Mouse (Mus musculus) heart, adult 2 months (tissue): Measurements from ENCODE around the gene Hvcn1. TPM values are rescaled to one million over a fixed set of nuclear protein-coding genes. Genes with fewer than 3 reads are reported as not detected.

Source experiments
- DNase-seq, 2 experiments: peaks; one replicate each; pipeline ENCODE4 v3.0.0; 2021
- H3K27ac ChIP-seq: fragments of 200-600 bp; 2 replicates; pipeline ENCODE4 v1.8.1; 2022
- H3K27me3 ChIP-seq: fragments of 200-500 bp; 2 replicates; pipeline ENCODE4 v1.6.1; 2012; ENCODE audit warnings: mild to moderate bottlenecking, low read length, inconsistent platforms, mixed read lengths; ENCODE audit not compliant: control insufficient read depth, insufficient read depth
- H3K36me3 ChIP-seq: fragments of 200-500 bp; 2 replicates; pipeline ENCODE4 v1.6.1; 2012; ENCODE audit warnings: low read length, inconsistent platforms; ENCODE audit not compliant: control insufficient read depth, insufficient read depth
- H3K4me1 ChIP-seq: fragments of 200-500 bp; 2 replicates; pipeline ENCODE4 v1.6.1; 2011; ENCODE audit warnings: low read length; ENCODE audit not compliant: control insufficient read depth, insufficient read depth
- H3K4me3 ChIP-seq: fragments of 200-600 bp; 2 replicates; pipeline ENCODE4 v1.8.1; 2022
- H3K79me2 ChIP-seq: fragments of 200-500 bp; replicated peaks from 2 replicates; pipeline ENCODE4 v1.6.1; 2012; ENCODE audit warnings: mild to moderate bottlenecking, inconsistent platforms, low read length, moderate library complexity, mixed read lengths; ENCODE audit not compliant: control insufficient read depth, insufficient read depth
- H3K9ac ChIP-seq: fragments of 200-500 bp; 2 replicates; pipeline ENCODE4 v1.6.1; 2012; ENCODE audit warnings: low read depth, mild to moderate bottlenecking, control low read depth, inconsistent platforms, low read length, mixed read lengths
- CTCF ChIP-seq: fragments of 200-600 bp; IDR thresholded peaks from 2 replicates; pipeline ENCODE4 v1.8.1; 2022; ENCODE audit warnings: antibody characterized with exemption, mild to moderate bottlenecking, moderate library complexity
- EP300 ChIP-seq: fragments of 200-500 bp; IDR thresholded peaks from 2 replicates; pipeline ENCODE4 v1.6.1; 2011; ENCODE audit warnings: low read depth, low read length, control low read depth; ENCODE audit not compliant: insufficient read depth
- POLR2A ChIP-seq: fragments of 200-500 bp; IDR thresholded peaks from 2 replicates; pipeline ENCODE4 v1.6.1; 2011; ENCODE audit warnings: mild to moderate bottlenecking, low read depth, low read length, control low read depth; ENCODE audit not compliant: insufficient read depth
- WGBS: fragments of 180-500 bp; shearing (Covaris S2); methylation state at CpG from one replicate; pipeline ENCODE4 v1.1.7; 2018; 5-methylcytosine and 5-hydroxymethylcytosine counted together
- intact Hi-C: fragments of 180-260 bp; cut with DNase I; formaldehyde crosslinking; loops from one replicate; pipeline ENCODE4 v1.15.1; 2025
- polyA plus RNA-seq: library from polyadenylated mRNA; depleted of rRNA; stranded (reverse); fragments of >200 nt; gene quantifications from 2 replicates; pipeline ENCODE4 v1.2.3, GENCODE M21; 2012
- total RNA-seq, 2 experiments: library from RNA; stranded (reverse); gene quantifications; 2 replicates each; pipeline ENCODE4 v1.2.3; 2021

Gene Hvcn1
- total and polyA plus RNA-seq, 3 experiments = 0.81 to 2.9 (median 1.5) TPM

GRCm38 (mm10) chr5:122217636-122218035 lies 11.0 kb downstream of the Hvcn1 start:
- intact Hi-C loops = no loop called here
- no peak for TF ChIP-seq POLR2A
- Histone ChIP-seq H3K4me3 (no peak overlapping the region), H3K27me3 (no peaks in the 10 kb centered on the region), H3K79me2 (no peaks in the 10 kb centered on the region), H3K9ac (no peak overlapping the region), H3K4me1 (peaks cover 1% of the 10 kb centered on the region; the same call in 1 of the 2 replicates), H3K27ac (no peak overlapping the region), H3K36me3 (no peaks in the 10 kb centered on the region)
- no peak for DNase-seq
- 84% methylated on average over 6 of the region's 6 CpGs for WGBS

- Histone ChIP-seq H3K27me3 (no peaks in the 10 kb centered on the region), H3K36me3 (no peaks in the 10 kb centered on the region), H3K4me3 (no peak overlapping the region), H3K4me1 (peaks cover 1% of the 10 kb centered on the region; the same call in 1 of the 2 replicates), H3K9ac (no peak overlapping the region), H3K79me2 (no peaks in the 10 kb centered on the region), H3K27ac (no peak overlapping the region)
- TF ChIP-seq CTCF (no peak), POLR2A (no peak), EP300 (no peak)
- WGBS = 82% methylated on average over 12 of the region's 12 CpGs
- no peak for DNase-seq
- intact Hi-C loops = no loop called here
Observed at GRCm38 (mm10) chr5:122218109-122218905, 11.7 kb downstream of the Hvcn1 start.

- Histone ChIP-seq H3K36me3 (no peaks in the 10 kb centered on the region), H3K27ac (no peak overlapping the region), H3K4me3 (no peak overlapping the region), H3K27me3 (no peaks in the 10 kb centered on the region), H3K79me2 (no peaks in the 10 kb centered on the region), H3K4me1 (peaks cover 1% of the 10 kb centered on the region; the same call in 1 of the 2 replicates), H3K9ac (no peak overlapping the region)
- no peak for DNase-seq
- intact Hi-C loops = no loop called here
- 74% methylated on average over 7 of the region's 7 CpGs for WGBS
- TF ChIP-seq EP300 (no peak), CTCF (no peak), POLR2A (no peak)
Observed at GRCm38 (mm10) chr5:122218928-122219327, 12.3 kb downstream of the Hvcn1 start.

- H3K27me3 ChIP-seq = no peaks in the 10 kb centered on the region
- H3K4me1 ChIP-seq = peaks cover 1% of the 10 kb centered on the region; the same call in 1 of the 2 replicates
- DNase-seq = peak in 1 of 2 experiments; percentile 68
- intact Hi-C loops = no loop called here
- no peaks in the 10 kb centered on the region for H3K36me3 ChIP-seq
- H3K4me3 ChIP-seq = no peak overlapping the region
- H3K9ac ChIP-seq = 0 out of 2 replicates have a peak overlapping the region, but pooled peaks have one; percentile 18
- H3K27ac ChIP-seq = no peak overlapping the region
- H3K79me2 ChIP-seq = no peaks in the 10 kb centered on the region
- WGBS = 48% methylated on average over 18 of the region's 18 CpGs
- TF ChIP-seq POLR2A = no peak
Observed at GRCm38 (mm10) chr5:122219655-122220629, 13.3 kb downstream of the Hvcn1 start.

- H3K9ac ChIP-seq = no peak overlapping the region
- peaks cover 1% of the 10 kb centered on the region; the same call in 1 of the 2 replicates for H3K4me1 ChIP-seq
- no peak overlapping the region for H3K4me3 ChIP-seq
- H3K27me3 ChIP-seq = no peaks in the 10 kb centered on the region
- no peak for DNase-seq
- intact Hi-C loops = no loop called here
- TF ChIP-seq CTCF = no peak
- no peak for TF ChIP-seq POLR2A
- TF ChIP-seq EP300 = no peak
- WGBS = 87% methylated on average over 4 of the region's 4 CpGs
- H3K36me3 ChIP-seq = no peaks in the 10 kb centered on the region
- H3K27ac ChIP-seq = no peak overlapping the region
- H3K79me2 ChIP-seq = no peaks in the 10 kb centered on the region
Observed at GRCm38 (mm10) chr5:122221085-122221484, 14.5 kb downstream of the Hvcn1 start.

- H3K27me3 ChIP-seq = no peaks in the 10 kb centered on the region
- H3K9ac ChIP-seq = no peak overlapping the region
- H3K79me2 ChIP-seq = no peaks in the 10 kb centered on the region
- peaks cover 1% of the 10 kb centered on the region; the same call in 1 of the 2 replicates for H3K4me1 ChIP-seq
- intact Hi-C loops = no loop called here
- TF ChIP-seq CTCF = no peak
- TF ChIP-seq EP300 = no peak
- no peak for TF ChIP-seq POLR2A
- no peaks in the 10 kb centered on the region for H3K36me3 ChIP-seq
- H3K27ac ChIP-seq = no peak overlapping the region
- no peak overlapping the region for H3K4me3 ChIP-seq
- 91% methylated on average over 2 of the region's 2 CpGs for WGBS
- no peak for DNase-seq
Observed at GRCm38 (mm10) chr5:122224291-122224690, 17.7 kb downstream of the Hvcn1 start.
